Mouse (Mus musculus) frontal cortex, postnatal 10 days (tissue): ENCODE results near the gene Ctc1.

ENCODE experiments used
- DNase-seq, 2 experiments: peaks; one replicate each; pipeline ENCODE4 v3.0.0; 2022; ENCODE audit warnings: low spot score in 2 of 2, mixed read lengths in 1 of 2

The Ctc1 gene

GRCm38 (mm10) chr11:69067601-69068000 is 51.9 kb downstream of the Ctc1 start:
- no peak for DNase-seq

- DNase-seq: no peak
Measured at GRCm38 (mm10) chr11:69070093-69070492, 54.4 kb downstream of the Ctc1 start.

GRCm38 (mm10) chr11:69070590-69071222 is 55.0 kb downstream of the Ctc1 start, which contains the start of gene Tmem107:
Gene Tmem107, plus strand, starts transcription at chr11:69070806.
- peak; percentile 87 to 93 for DNase-seq

GRCm38 (mm10) chr11:69071262-69071661 is 55.6 kb downstream of the Ctc1 start:
- DNase-seq: no peak

DNA sequence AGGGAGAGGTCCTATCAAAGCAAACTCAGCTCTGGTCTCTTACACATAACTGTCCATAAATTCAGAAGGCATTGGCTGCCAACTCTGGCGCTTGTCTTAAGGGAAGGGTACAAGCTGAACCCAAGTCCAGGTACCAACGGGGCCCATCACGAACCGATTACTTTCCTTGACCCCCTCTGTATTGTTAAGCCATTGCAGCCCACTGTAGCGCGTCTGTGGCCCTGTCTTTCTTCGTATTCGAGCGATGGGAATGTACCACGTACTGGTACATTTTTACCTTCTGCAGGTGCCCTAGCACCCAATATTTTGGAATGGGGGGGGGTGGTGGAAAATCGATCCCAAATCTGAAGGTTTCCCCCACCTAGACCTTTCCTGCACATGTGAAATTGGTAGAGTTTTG is 56.5 kb downstream of the Ctc1 start:
- DNase-seq: no peak

GRCm38 (mm10) chr11:69072666-69073064 is 57.0 kb downstream of the Ctc1 start:
- DNase-seq: no peak

DNA sequence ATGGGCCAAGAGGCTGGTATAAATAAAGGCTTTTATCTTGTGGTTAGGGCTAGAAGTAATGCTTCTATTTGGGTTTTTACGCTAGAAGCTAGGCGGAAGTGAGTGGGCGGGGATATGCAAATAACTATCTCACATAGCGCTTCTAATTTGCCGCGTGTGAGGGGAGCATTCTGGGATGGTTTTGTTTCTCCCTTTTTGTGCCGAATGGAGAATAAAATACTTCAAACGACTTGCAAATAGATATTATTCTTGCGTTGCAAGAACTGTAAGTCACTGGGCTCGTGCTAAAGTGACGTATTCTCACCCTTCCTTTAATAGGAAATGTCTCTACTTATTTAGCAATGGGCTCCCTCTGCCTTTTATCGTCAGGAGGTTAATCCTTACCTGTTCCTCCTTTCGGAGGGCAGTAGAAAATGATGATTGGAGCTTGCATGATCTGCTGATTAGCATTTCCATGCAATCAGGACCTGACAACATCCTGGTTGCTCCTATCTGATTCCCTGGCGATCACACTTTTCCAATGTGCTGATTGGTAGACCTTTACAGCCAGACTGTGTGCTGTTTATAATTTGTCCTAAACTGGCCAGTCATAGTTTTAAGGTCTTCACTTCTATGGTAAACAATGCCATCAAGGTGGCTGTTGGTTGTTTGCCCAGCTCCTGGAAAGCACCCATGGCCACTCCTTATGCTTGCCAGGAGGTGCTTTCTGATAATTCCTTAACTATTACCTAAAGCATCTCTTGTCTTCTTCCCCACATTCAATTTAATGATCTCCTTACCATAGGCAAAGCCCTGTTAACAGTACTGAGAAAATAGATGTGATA is 57.6 kb downstream of the Ctc1 start:
- DNase-seq: peak; percentile 75 to 81

GRCm38 (mm10) chr11:69073951-69074775 is 58.5 kb downstream of the Ctc1 start:
- no peak for DNase-seq

- no peak for DNase-seq
Measured at GRCm38 (mm10) chr11:69074776-69075069, 59.0 kb downstream of the Ctc1 start.

DNA sequence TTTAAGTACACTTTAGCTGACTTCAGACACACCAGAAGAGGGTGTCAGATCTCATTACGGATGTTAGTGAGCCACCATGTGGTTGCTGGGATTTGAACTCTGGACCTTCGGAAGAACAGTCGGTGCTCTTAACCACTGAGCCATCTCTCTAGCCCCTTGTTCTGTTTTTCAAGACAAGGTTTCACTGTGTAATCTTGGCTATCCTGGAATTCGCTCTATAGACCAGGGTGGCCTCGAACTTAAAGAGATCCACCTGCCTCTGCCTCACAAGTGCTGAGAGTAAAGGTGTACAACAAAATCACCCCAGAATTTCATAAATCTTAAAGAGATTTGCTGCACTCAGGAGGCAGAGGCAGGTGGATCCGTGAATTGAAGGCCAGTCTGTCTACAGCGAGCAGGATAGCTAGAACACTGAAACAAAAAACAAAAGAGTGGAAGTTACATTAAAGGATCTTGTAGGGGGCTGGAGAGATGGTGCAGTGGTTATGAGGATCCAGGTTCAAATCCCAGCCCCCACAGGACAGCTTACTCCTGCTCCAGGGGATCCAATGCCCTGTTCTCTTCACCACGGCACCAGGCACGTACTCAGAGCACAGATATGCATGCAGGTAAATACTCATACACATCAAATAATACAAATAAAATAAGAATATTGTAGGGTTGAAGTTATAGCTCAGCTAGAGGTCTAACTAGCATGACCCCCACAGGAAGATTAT is 60.2 kb downstream of the Ctc1 start:
- DNase-seq: no peak

GRCm38 (mm10) chr11:69076572-69076971 is 60.9 kb downstream of the Ctc1 start:
- DNase-seq: no peak

DNA sequence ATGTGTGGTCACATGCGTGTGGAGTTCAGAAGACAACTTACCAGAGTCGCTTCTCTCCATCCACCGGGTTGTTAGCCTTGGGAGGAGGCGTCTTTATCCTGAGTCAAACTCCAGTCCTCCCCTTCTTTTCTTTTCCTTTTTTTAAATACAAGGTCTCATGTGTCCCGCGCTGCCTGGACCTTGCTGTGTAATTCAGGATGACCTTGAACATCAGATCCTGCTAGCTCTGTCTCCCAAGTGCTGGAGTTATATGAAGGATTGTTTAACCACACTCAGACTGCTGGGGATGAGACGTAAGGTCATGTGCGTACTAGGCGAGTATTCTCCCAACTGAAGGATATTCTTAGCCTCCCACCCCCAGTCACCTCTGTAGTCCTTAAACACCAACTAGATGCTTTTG is 61.6 kb downstream of the Ctc1 start:
- DNase-seq: no peak

- no peak for DNase-seq
Measured at GRCm38 (mm10) chr11:69078041-69078440, 62.3 kb downstream of the Ctc1 start.

DNA sequence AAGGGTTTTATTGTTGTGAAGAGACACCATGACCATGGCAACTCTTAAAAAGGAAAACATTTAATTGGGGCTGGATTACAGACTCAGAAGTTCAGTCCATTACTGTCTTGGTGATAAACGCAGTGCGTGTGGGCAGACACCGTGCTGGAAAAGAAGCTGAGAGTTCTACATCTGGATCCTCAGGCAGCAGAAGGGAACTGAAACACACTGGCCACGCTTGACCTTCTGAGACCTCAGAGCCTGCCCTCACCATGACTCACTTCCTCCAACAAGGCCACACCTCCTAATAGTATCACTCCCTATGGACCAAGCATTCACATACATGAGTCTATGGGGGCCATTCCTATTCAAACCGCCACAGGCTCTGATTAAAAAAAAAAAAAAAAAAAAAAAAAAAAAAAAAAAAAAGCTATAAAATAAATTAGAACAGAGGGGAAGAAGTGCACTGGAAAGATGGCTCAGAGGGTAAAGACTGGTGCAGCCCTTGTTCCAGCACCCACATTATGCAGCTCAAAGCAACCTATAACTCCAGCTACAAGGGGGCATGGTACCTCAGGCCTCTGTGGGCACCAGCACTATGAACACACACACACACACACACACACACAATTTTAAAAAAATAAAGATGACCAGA is 63.2 kb downstream of the Ctc1 start:
- DNase-seq: no peak

GRCm38 (mm10) chr11:69080102-69080854 is 64.6 kb downstream of the Ctc1 start:
- no peak for DNase-seq

DNA sequence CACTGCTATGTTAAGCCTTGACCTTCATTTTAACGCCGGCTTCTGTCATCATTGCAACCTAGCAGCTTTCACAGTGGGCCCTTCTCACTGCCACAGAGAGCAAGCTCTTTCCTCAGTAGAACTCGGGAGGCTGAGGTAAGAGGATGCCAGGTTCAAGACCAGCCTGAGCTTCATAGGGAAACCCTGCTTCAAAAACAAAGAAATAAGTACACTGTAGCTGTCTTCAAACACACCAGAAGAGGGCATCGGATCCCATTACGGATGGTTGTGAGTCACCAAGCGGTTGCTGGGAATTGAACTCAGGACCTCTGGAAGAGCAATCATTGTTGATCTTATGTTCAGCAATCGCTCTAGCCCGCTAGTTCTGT is 65.1 kb downstream of the Ctc1 start:
- no peak for DNase-seq

DNA sequence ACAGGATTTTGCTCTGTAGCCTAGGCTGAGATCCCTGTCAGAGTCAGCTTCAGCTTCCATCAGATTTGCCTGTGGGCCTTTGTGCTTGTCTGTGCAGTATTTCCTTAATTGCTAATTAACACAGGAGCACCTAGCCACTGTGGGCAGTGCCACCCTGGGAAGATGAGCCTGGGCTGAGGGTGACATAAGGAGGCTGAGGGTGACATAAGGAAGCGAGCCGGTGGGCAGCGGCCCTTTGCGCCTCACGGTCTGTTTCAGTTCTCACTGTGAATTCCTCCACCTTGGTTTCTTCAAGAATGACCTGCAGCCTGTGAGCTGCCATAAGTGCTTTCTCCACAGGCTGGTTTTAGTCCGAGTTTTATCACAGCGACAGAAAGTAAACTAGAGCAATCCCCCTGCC is 65.9 kb downstream of the Ctc1 start:
- no peak for DNase-seq

DNA sequence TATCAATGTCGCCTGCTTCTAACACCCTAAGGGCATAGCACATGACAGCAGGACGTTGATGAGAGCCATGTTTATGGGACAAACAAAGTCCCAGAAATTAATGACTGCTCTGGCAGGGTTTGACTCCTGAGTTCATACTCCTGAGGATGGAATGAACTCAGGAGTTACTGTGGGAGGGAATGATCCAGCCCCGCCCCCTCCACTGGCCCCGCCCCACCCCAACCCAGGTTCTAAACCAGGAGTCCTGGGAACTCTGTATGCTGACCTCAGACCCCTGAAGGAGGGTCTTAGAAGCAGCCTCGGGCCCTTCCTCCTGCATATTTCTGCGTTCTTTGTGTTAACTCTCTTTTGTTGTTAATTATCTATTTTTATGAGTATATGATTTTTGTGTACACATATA is 69.9 kb downstream of the Ctc1 start:
- no peak for DNase-seq
